Mouse (Mus musculus) lung, embryonic 14.5 days (tissue): ENCODE data around the gene Ass1. TPM values are rescaled to one million over a fixed set of nuclear protein-coding genes. Genes with fewer than 3 reads are reported as not detected.

Source experiments
- ATAC-seq: fragments of 200-750 bp; cut with Nextera tagmentation; 2 replicates; pipeline ENCODE4 v1.8.0; 2017; ENCODE audit warnings: mild to moderate bottlenecking, moderate TSS enrichment, moderate library complexity; ENCODE audit not compliant: insufficient read depth
- DNase-seq: peaks from one replicate; pipeline ENCODE4 v3.0.0-alpha.2; 2015
- H3K27ac ChIP-seq: fragments of 300-500 bp; sonication (generic); 2 replicates; pipeline ENCODE4 v1.5.1; 2014; ENCODE audit warnings: low read depth, mild to moderate bottlenecking, moderate library complexity
- H3K27me3 ChIP-seq: fragments of 300-500 bp; sonication (generic); 2 replicates; pipeline ENCODE4 v1.6.1; 2014; ENCODE audit warnings: low read length, control low read depth; ENCODE audit not compliant: insufficient read depth
- H3K36me3 ChIP-seq: fragments of 300-500 bp; sonication (generic); 2 replicates; pipeline ENCODE4 v1.6.1; 2014; ENCODE audit warnings: control low read depth; ENCODE audit not compliant: insufficient read depth
- H3K4me1 ChIP-seq: fragments of 300-500 bp; sonication (generic); 2 replicates; pipeline ENCODE4 v1.6.1; 2014; ENCODE audit warnings: antibody characterized with exemption, control low read depth; ENCODE audit not compliant: insufficient read depth
- H3K4me2 ChIP-seq: fragments of 300-500 bp; sonication (generic); 2 replicates; pipeline ENCODE4 v1.6.1; 2014; ENCODE audit warnings: mild to moderate bottlenecking
- H3K4me3 ChIP-seq: fragments of 300-500 bp; sonication (generic); 2 replicates; pipeline ENCODE4 v1.5.1; 2014; ENCODE audit warnings: low read depth, low read length
- H3K9ac ChIP-seq: fragments of 300-500 bp; sonication (generic); 2 replicates; pipeline ENCODE4 v1.6.1; 2014
- H3K9me3 ChIP-seq: fragments of 300-500 bp; sonication (generic); 2 replicates; pipeline ENCODE4 v1.6.1; 2016; ENCODE audit warnings: low read depth, low read length, control low read depth
- CTCF ChIP-seq: IDR thresholded peaks from 2 replicates; pipeline ENCODE4 v1.5.1; 2016; ENCODE audit warnings: antibody characterized with exemption, low read depth
- WGBS: fragments of 180-500 bp; shearing (Covaris S2); extraction: QIAGEN DNeasy Blood & Tissue Kit; methylation state at CpG from one replicate; pipeline ENCODE4 v1.1.7; 2014; 5-methylcytosine and 5-hydroxymethylcytosine counted together
- polyA plus RNA-seq: library from polyadenylated mRNA; unstranded; fragments of >200 nt; fragmentation: Nextera tagmentation; extraction: Ambion mirVana; gene quantifications from 2 replicates; pipeline ENCODE4 v1.2.1, GENCODE M21; 2014

Ass1 gene
- polyA plus RNA-seq, 1 experiment from 2014 or later, result 9.1 TPM

- H3K27me3 ChIP-seq, result no peaks in the 10 kb centered on the region
- TF ChIP-seq CTCF, result no peak
- no peak overlapping the region for H3K27ac ChIP-seq
- no peak overlapping the region for H3K4me2 ChIP-seq
- WGBS, result 54% methylated on average over 7 of the region's 7 CpGs
- H3K36me3 ChIP-seq, result no peaks in the 10 kb centered on the region
- no peak overlapping the region for H3K4me3 ChIP-seq
- DNase-seq, result no peak
- H3K4me1 ChIP-seq, result no peaks in the 10 kb centered on the region
- no peak for ATAC-seq
- no peak overlapping the region for H3K9ac ChIP-seq
- H3K9me3 ChIP-seq, result no peaks in the 10 kb centered on the region
Observed at GRCm38 (mm10) chr2:31497113-31497512, 27.1 kb downstream of the Ass1 start.

GRCm38 (mm10) chr2:31497635-31498034 is 27.6 kb downstream of the Ass1 start:
- Histone ChIP-seq H3K27me3 (no peaks in the 10 kb centered on the region), H3K4me3 (no peak overlapping the region), H3K4me1 (no peaks in the 10 kb centered on the region), H3K4me2 (no peak overlapping the region), H3K9me3 (no peaks in the 10 kb centered on the region), H3K27ac (no peak overlapping the region), H3K36me3 (no peaks in the 10 kb centered on the region), H3K9ac (no peak overlapping the region)
- no peak for TF ChIP-seq CTCF
- no peak for ATAC-seq
- 69% methylated on average over 19 of the region's 19 CpGs for WGBS
- DNase-seq, result no peak

- no peak for TF ChIP-seq CTCF
- H3K9me3 ChIP-seq, result no peaks in the 10 kb centered on the region
- no peak overlapping the region for H3K4me3 ChIP-seq
- no peak for ATAC-seq
- no peak for DNase-seq
- H3K4me2 ChIP-seq, result no peak overlapping the region
- H3K27ac ChIP-seq, result no peak overlapping the region
- H3K4me1 ChIP-seq, result no peaks in the 10 kb centered on the region
- H3K36me3 ChIP-seq, result no peaks in the 10 kb centered on the region
- no peak overlapping the region for H3K9ac ChIP-seq
- WGBS, result 56% methylated on average over 21 of the region's 21 CpGs
- no peaks in the 10 kb centered on the region for H3K27me3 ChIP-seq
Observed at GRCm38 (mm10) chr2:31499327-31500291, 29.6 kb downstream of the Ass1 start.

- H3K27ac ChIP-seq, result no peak overlapping the region
- 0 out of 2 replicates have a peak, but pooled peaks cover 6% of the 10 kb centered on the region for H3K4me1 ChIP-seq
- TF ChIP-seq CTCF, result no peak
- no peaks in the 10 kb centered on the region for H3K27me3 ChIP-seq
- H3K4me2 ChIP-seq, result no peak overlapping the region
- DNase-seq (no peak), ATAC-seq (no peak)
- no peak overlapping the region for H3K9ac ChIP-seq
- H3K4me3 ChIP-seq, result no peak overlapping the region
- WGBS, result 87% methylated on average over 24 of the region's 24 CpGs
- no peaks in the 10 kb centered on the region for H3K36me3 ChIP-seq
- H3K9me3 ChIP-seq, result no peaks in the 10 kb centered on the region
Observed at GRCm38 (mm10) chr2:31500292-31501204, 30.5 kb downstream of the Ass1 start.

GRCm38 (mm10) chr2:31501448-31502130 is 31.6 kb downstream of the Ass1 start:
- H3K4me2 ChIP-seq, result no peak overlapping the region
- 56% methylated on average over 20 of the region's 20 CpGs for WGBS
- H3K27me3 ChIP-seq, result no peaks in the 10 kb centered on the region
- DNase-seq (no peak), ATAC-seq (no peak)
- no peak overlapping the region for H3K27ac ChIP-seq
- H3K4me1 ChIP-seq, result 0 out of 2 replicates have a peak, but pooled peaks cover 6% of the 10 kb centered on the region
- no peak overlapping the region for H3K4me3 ChIP-seq
- no peaks in the 10 kb centered on the region for H3K9me3 ChIP-seq
- no peak for TF ChIP-seq CTCF
- H3K9ac ChIP-seq, result no peak overlapping the region
- no peaks in the 10 kb centered on the region for H3K36me3 ChIP-seq

- no peak overlapping the region for H3K4me2 ChIP-seq
- H3K27ac ChIP-seq, result no peak overlapping the region
- 0 out of 2 replicates have a peak, but pooled peaks cover 6% of the 10 kb centered on the region for H3K4me1 ChIP-seq
- no peaks in the 10 kb centered on the region for H3K36me3 ChIP-seq
- WGBS, result 58% methylated on average over 15 of the region's 15 CpGs
- H3K9me3 ChIP-seq, result no peaks in the 10 kb centered on the region
- no peak for TF ChIP-seq CTCF
- no peak overlapping the region for H3K9ac ChIP-seq
- H3K4me3 ChIP-seq, result no peak overlapping the region
- H3K27me3 ChIP-seq, result no peaks in the 10 kb centered on the region
- ATAC-seq (no peak), DNase-seq (no peak)
Observed at GRCm38 (mm10) chr2:31502616-31503522, 32.9 kb downstream of the Ass1 start.
